Mouse (Mus musculus) lung, postnatal 10 days (tissue): Measurements from ENCODE around the gene Zc2hc1b.

ENCODE experiments used
- DNase-seq: peaks from one replicate; pipeline ENCODE4 v3.0.0; 2021

Zc2hc1b gene

GRCm38 (mm10) chr10:13171461-13171860 lies 6.4 kb downstream of the Zc2hc1b start:
- DNase-seq = no peak

GRCm38 (mm10) chr10:13170739-13171448 lies 6.9 kb downstream of the Zc2hc1b start:
- DNase-seq = no peak

GRCm38 (mm10) chr10:13168461-13168860 lies 9.4 kb downstream of the Zc2hc1b start:
- no peak for DNase-seq

GRCm38 (mm10) chr10:13162031-13162430 lies 15.8 kb downstream of the Zc2hc1b start:
- no peak for DNase-seq

GRCm38 (mm10) chr10:13160913-13161312 lies 16.9 kb downstream of the Zc2hc1b start:
- DNase-seq = no peak

- no peak for DNase-seq
Measured at GRCm38 (mm10) chr10:13155377-13155776, 22.4 kb downstream of the Zc2hc1b start.

- no peak for DNase-seq
Measured at GRCm38 (mm10) chr10:13152811-13153364, 24.9 kb downstream of the Zc2hc1b start.

GRCm38 (mm10) chr10:13151353-13151752 lies 26.5 kb downstream of the Zc2hc1b start:
- DNase-seq = peak; percentile 39

GRCm38 (mm10) chr10:13150435-13150834 lies 27.4 kb downstream of the Zc2hc1b start:
- no peak for DNase-seq

GRCm38 (mm10) chr10:13140434-13140833 lies 37.4 kb downstream of the Zc2hc1b start:
- no peak for DNase-seq

GRCm38 (mm10) chr10:13137906-13138305 lies 39.9 kb downstream of the Zc2hc1b start:
- no peak for DNase-seq

GRCm38 (mm10) chr10:13135751-13136150 lies 42.1 kb downstream of the Zc2hc1b start:
- DNase-seq = no peak

GRCm38 (mm10) chr10:13135276-13135675 lies 42.5 kb downstream of the Zc2hc1b start:
- no peak for DNase-seq

- DNase-seq = no peak
Measured at GRCm38 (mm10) chr10:13133850-13134249, 44.0 kb downstream of the Zc2hc1b start.

- DNase-seq = no peak
Measured at GRCm38 (mm10) chr10:13127946-13128345, 49.9 kb downstream of the Zc2hc1b start.

- peak; percentile 30 for DNase-seq
Measured at GRCm38 (mm10) chr10:13127335-13127734, 50.5 kb downstream of the Zc2hc1b start.

- DNase-seq = no peak
Measured at GRCm38 (mm10) chr10:13125811-13126210, 52.0 kb downstream of the Zc2hc1b start.

GRCm38 (mm10) chr10:13119300-13119699 lies 58.5 kb downstream of the Zc2hc1b start:
- DNase-seq = no peak

- DNase-seq = no peak
Measured at GRCm38 (mm10) chr10:13118770-13119102, 59.1 kb downstream of the Zc2hc1b start.

GRCm38 (mm10) chr10:13118024-13118769 lies 59.6 kb downstream of the Zc2hc1b start:
- no peak for DNase-seq

GRCm38 (mm10) chr10:13116706-13117665 lies 60.8 kb downstream of the Zc2hc1b start:
- DNase-seq = no peak

GRCm38 (mm10) chr10:13115030-13115429 lies 62.8 kb downstream of the Zc2hc1b start:
- DNase-seq = no peak

GRCm38 (mm10) chr10:13113641-13114040 lies 64.2 kb downstream of the Zc2hc1b start:
- DNase-seq = no peak
